Mouse (Mus musculus) liver, embryonic 11.5 days (tissue): ENCODE measurements around the gene Sbno1. TPM values are rescaled to one million over a fixed set of nuclear protein-coding genes. Genes with fewer than 3 reads are reported as not detected.

Experiments
- ATAC-seq: fragments of 200-750 bp; cut with Nextera tagmentation; replicated peaks from 2 replicates; pipeline ENCODE4 v1.8.0; 2017; ENCODE audit warnings: moderate number of reproducible peaks, mild to moderate bottlenecking, moderate TSS enrichment, moderate library complexity; ENCODE audit not compliant: low FRiP score
- DNase-seq: peaks from one replicate; pipeline ENCODE4 v3.0.0-alpha.2; 2017; ENCODE audit warnings: low spot score
- H3K27ac ChIP-seq: fragments of 300-500 bp; sonication (generic); 2 replicates; pipeline ENCODE4 v1.5.1; 2014; ENCODE audit warnings: mild to moderate bottlenecking, low read depth, low read length, control low read depth
- H3K27me3 ChIP-seq: fragments of 300-500 bp; sonication (generic); replicated peaks from 2 replicates; pipeline ENCODE4 v1.6.1; 2014; ENCODE audit warnings: low read length, mixed read lengths; ENCODE audit not compliant: control insufficient read depth, insufficient read depth
- H3K36me3 ChIP-seq: fragments of 300-500 bp; sonication (generic); 2 replicates; pipeline ENCODE4 v1.6.1; 2014; ENCODE audit warnings: mild to moderate bottlenecking, low read length, moderate library complexity, mixed read lengths; ENCODE audit not compliant: control insufficient read depth, insufficient read depth
- H3K4me1 ChIP-seq: fragments of 300-500 bp; sonication (generic); replicated peaks from 2 replicates; pipeline ENCODE4 v1.6.1; 2014; ENCODE audit warnings: low read length, mixed read lengths; ENCODE audit not compliant: control insufficient read depth, insufficient read depth
- H3K4me2 ChIP-seq: fragments of 300-500 bp; sonication (generic); 2 replicates; pipeline ENCODE4 v1.6.1; 2014; ENCODE audit warnings: mild to moderate bottlenecking, control low read depth, moderate library complexity
- H3K4me3 ChIP-seq: fragments of 300-500 bp; sonication (generic); 2 replicates; pipeline ENCODE4 v1.5.1; 2014; ENCODE audit warnings: low read depth, low read length, control low read depth
- H3K9ac ChIP-seq: fragments of 300-500 bp; sonication (generic); 2 replicates; pipeline ENCODE4 v1.6.1; 2014; ENCODE audit warnings: low read depth, low read length, control low read depth
- H3K9me3 ChIP-seq: fragments of 300-500 bp; sonication (generic); 2 replicates; pipeline ENCODE4 v1.6.1; 2016; ENCODE audit warnings: low read length, inconsistent platforms, mixed read lengths; ENCODE audit not compliant: control insufficient read depth
- WGBS: fragments of 180-500 bp; shearing (Covaris S2); extraction: QIAGEN DNeasy Blood & Tissue Kit; methylation state at CpG from one replicate; pipeline ENCODE4 v1.1.7; 2014; 5-methylcytosine and 5-hydroxymethylcytosine counted together
- polyA plus RNA-seq: library from polyadenylated mRNA; unstranded; fragments of >200 nt; fragmentation: Nextera tagmentation; extraction: Ambion mirVana; gene quantifications from 2 replicates; pipeline ENCODE4 v1.2.1, GENCODE M21; 2014

Sbno1 gene
- 75.2 and 86.4 TPM in 2 replicates for polyA plus RNA-seq

GRCm38 (mm10) chr5:124425412-124426259 lies at the start of gene Sbno1:
Gene Sbno1, minus strand, starts transcription at chr5:124426001.
- H3K36me3 ChIP-seq: 0 out of 2 replicates have a peak, but pooled peaks cover 4% of the 10 kb centered on the region
- peaks cover 16% of the 10 kb centered on the region for H3K4me1 ChIP-seq
- ATAC-seq (peak; percentile 89), DNase-seq (peak; percentile 94)
- H3K27ac ChIP-seq: peak within 1 kb of the TSS; percentile 88
- peak within 1 kb of the TSS; percentile 85 for H3K4me3 ChIP-seq
- under 1% methylated on average over 49 of the region's 81 CpGs for WGBS
- peak within 1 kb of the TSS; percentile 97 for H3K9ac ChIP-seq
- H3K9me3 ChIP-seq: no peaks in the 10 kb centered on the region
- no peaks in the 10 kb centered on the region for H3K27me3 ChIP-seq
- H3K4me2 ChIP-seq: peak within 1 kb of the TSS; percentile 78

- ATAC-seq: no peak
- no peak for DNase-seq
- Histone ChIP-seq H3K4me3 (no peak overlapping the region), H3K4me1 (no peaks in the 10 kb centered on the region), H3K4me2 (no peak overlapping the region), H3K9me3 (no peaks in the 10 kb centered on the region), H3K27me3 (no peaks in the 10 kb centered on the region), H3K9ac (no peak overlapping the region), H3K36me3 (no peaks in the 10 kb centered on the region; the same call in 1 of the 2 replicates), H3K27ac (no peak overlapping the region)
- 84% methylated on average over 6 of the region's 6 CpGs for WGBS
These were observed 44.9 kb upstream of the Sbno1 start for GRCm38 (mm10) chr5:124470591-124471171.

- H3K9me3 ChIP-seq: no peaks in the 10 kb centered on the region
- 93% methylated on average over 6 of the region's 6 CpGs for WGBS
These were observed 43.7 kb upstream of the Sbno1 start for GRCm38 (mm10) chr5:124469486-124469885.

DNA sequence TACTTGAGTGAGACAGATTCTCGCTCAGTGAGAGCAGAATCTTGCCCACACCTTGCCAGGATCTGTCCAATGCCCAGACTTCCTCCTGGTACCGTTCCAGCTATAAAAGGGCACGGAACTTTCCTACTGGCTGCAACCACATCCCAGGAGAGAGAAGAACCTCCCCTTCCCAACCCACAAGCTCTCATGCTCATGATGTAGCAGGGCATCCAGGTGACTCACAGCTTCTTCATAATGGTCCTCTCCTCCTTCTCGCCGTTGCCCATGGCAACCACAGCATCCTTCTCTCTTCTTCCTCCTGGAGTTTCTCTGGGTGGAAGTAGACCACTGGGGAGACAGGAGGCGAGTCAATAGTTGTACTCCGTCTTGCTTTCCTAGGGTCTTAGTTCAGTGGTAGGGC lies 42.6 kb upstream of the Sbno1 start:
- H3K27ac ChIP-seq: no peak overlapping the region
- no peak overlapping the region for H3K4me3 ChIP-seq
- 87% methylated on average over 7 of the region's 7 CpGs for WGBS
- no peak overlapping the region for H3K9ac ChIP-seq
- H3K4me1 ChIP-seq: no peaks in the 10 kb centered on the region
- no peak overlapping the region for H3K4me2 ChIP-seq
- H3K36me3 ChIP-seq: no peaks in the 10 kb centered on the region; the same call in 1 of the 2 replicates
- no peaks in the 10 kb centered on the region for H3K27me3 ChIP-seq
- ATAC-seq (no peak), DNase-seq (no peak)
- no peaks in the 10 kb centered on the region for H3K9me3 ChIP-seq

More at GRCm38 (mm10) chr5:124469486-124469885, 43.7 kb upstream of the Sbno1 start:
- H3K4me1 ChIP-seq: no peaks in the 10 kb centered on the region
- H3K27me3 ChIP-seq: no peaks in the 10 kb centered on the region
- DNase-seq: no peak
- H3K4me3 ChIP-seq: no peak overlapping the region
- no peak for ATAC-seq
- H3K27ac ChIP-seq: no peak overlapping the region
- H3K4me2 ChIP-seq: no peak overlapping the region
- no peak overlapping the region for H3K9ac ChIP-seq
- H3K36me3 ChIP-seq: no peaks in the 10 kb centered on the region; the same call in 1 of the 2 replicates

GRCm38 (mm10) chr5:124467766-124468165 lies 42.0 kb upstream of the Sbno1 start:
- Histone ChIP-seq H3K9ac (no peak overlapping the region), H3K27me3 (no peaks in the 10 kb centered on the region), H3K27ac (no peak overlapping the region), H3K36me3 (peaks cover 3% of the 10 kb centered on the region), H3K4me2 (no peak overlapping the region), H3K4me3 (no peak overlapping the region), H3K4me1 (no peaks in the 10 kb centered on the region), H3K9me3 (no peaks in the 10 kb centered on the region)
- WGBS: 87% methylated on average over 1 of the region's 1 CpGs
- ATAC-seq (no peak), DNase-seq (no peak)

GRCm38 (mm10) chr5:124464905-124465304 lies 39.1 kb upstream of the Sbno1 start:
- Histone ChIP-seq H3K4me2 (no peak overlapping the region), H3K27me3 (no peaks in the 10 kb centered on the region), H3K36me3 (peaks cover 21% of the 10 kb centered on the region), H3K9ac (no peak overlapping the region), H3K9me3 (no peaks in the 10 kb centered on the region), H3K4me3 (no peak overlapping the region), H3K4me1 (no peaks in the 10 kb centered on the region), H3K27ac (0 out of 2 replicates have a peak overlapping the region, but pooled peaks have one; percentile 7)
- no peak for DNase-seq
- no peak for ATAC-seq

DNA sequence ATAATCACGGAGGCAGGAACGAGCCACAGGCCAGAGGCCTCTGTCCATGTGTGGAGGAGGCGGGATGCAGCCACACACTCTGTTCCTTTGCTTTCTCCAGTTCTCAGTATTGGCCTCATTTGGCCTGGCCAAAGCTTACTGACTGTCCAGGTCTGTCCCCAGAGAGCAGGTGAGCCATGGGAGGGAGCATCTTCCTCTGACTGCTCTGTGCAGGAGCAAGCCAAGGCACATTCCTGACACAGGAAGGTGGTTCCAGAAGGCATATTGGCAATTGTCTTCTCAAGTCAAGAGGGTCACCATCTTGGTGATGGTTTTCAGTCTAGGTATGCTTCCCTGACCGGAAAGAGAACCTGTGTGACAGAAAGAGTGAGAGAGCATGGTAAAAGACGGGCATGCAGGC lies 37.7 kb upstream of the Sbno1 start:
- Histone ChIP-seq H3K9ac (no peak overlapping the region), H3K4me1 (no peaks in the 10 kb centered on the region), H3K9me3 (no peaks in the 10 kb centered on the region), H3K27me3 (no peaks in the 10 kb centered on the region), H3K4me3 (no peak overlapping the region), H3K27ac (no peak overlapping the region), H3K4me2 (no peak overlapping the region), H3K36me3 (peaks cover 27% of the 10 kb centered on the region)
- WGBS: 86% methylated on average over 5 of the region's 5 CpGs
- no peak for DNase-seq
- ATAC-seq: no peak

- peaks cover 37% of the 10 kb centered on the region for H3K36me3 ChIP-seq
- H3K27me3 ChIP-seq: no peaks in the 10 kb centered on the region
- H3K9me3 ChIP-seq: no peaks in the 10 kb centered on the region
- H3K9ac ChIP-seq: no peak overlapping the region
- H3K27ac ChIP-seq: no peak overlapping the region
- no peak overlapping the region for H3K4me3 ChIP-seq
- no peaks in the 10 kb centered on the region for H3K4me1 ChIP-seq
- no peak overlapping the region for H3K4me2 ChIP-seq
- no peak for ATAC-seq
- WGBS: 89% methylated on average over 8 of the region's 8 CpGs
- no peak for DNase-seq
These were observed 36.7 kb upstream of the Sbno1 start for GRCm38 (mm10) chr5:124462297-124463025.
